In the genomic region with DNA sequence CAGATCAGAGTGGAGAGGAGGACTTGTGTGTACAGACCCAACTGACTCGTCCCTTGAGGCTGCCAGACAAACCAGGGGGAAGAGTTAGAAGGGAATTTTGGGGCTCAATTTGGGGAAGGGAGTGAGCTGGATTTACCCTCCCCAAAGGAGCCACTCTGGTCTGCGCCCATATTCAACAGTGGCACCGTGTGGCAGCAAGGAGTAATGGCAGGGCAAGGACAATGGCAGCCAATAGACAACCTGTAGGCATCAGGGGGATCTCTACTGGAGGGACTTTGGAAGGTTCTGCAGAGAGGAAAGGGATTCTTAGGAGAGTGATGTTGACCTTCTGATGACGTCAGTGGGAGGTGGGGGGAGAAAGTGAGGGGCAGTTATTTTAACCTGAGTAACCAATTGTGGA, we compare ENCODE assay signal across 10 mouse cellular contexts.
DNase-seq lines count a peak whose midpoint lies in the region; ATAC-seq and TF ChIP-seq lines count a peak whose summit lies in the region.
"Had no signal": no experiment of that assay in that cellular context is flagged by ENCODE, and none has a peak within 500 bp of the region (broad histone marks: within the 10 kb centered on the region; RNA-seq: fewer than 3 reads in every experiment).

No protein-coding gene starts in this region.

- no peak overlapping the region for H3K9ac ChIP-seq in heart, postnatal 0 days (replicated peaks; ENCODE audit: low read depth, low read length)
- H3K9ac ChIP-seq: limb, embryonic 13.5 days; neural tube, embryonic 12.5 days had no signal

- no peak overlapping the region for H3K4me3 ChIP-seq in heart, postnatal 0 days (ENCODE audit: low read depth, low read length)
- H3K4me3 ChIP-seq in hindbrain, embryonic 10.5 days, result no peak overlapping the region
- H3K4me3 ChIP-seq: limb, embryonic 13.5 days; neural tube, embryonic 12.5 days had no signal

- peak; percentile 21 for DNase-seq in heart, postnatal 0 days (ENCODE audit: low spot score)
- DNase-seq in heart, adult 9 months (ENCODE audit: low spot score in 2 of 2), result no peak
- DNase-seq in right cerebral cortex, adult 18-20 months, result peak; percentile 6
- no peak for DNase-seq in right cerebral cortex, postnatal 36 days (ENCODE audit: low spot score in 2 of 2)
- DNase-seq in retina, postnatal 1 day, result peak; percentile 43
- DNase-seq in hindbrain, embryonic 10.5 days (ENCODE audit: low spot score), result no peak

- peak; percentile 82 for TF ChIP-seq CTCF in heart, postnatal 0 days (IDR thresholded peaks at IDR 0.05; ENCODE audit: low read depth)

- ATAC-seq in heart, postnatal 0 days (ENCODE audit: insufficient read depth, low read depth), result 0 out of 2 replicates have a peak, but pooled peaks have one; percentile 39
- ATAC-seq in common myeloid progenitor, adult 5-6 weeks (replicated peaks; ENCODE audit: low read depth, poor library complexity, severe bottlenecking), result 0 out of 2 replicates have a peak, but pooled peaks have one; percentile 36
- ATAC-seq in megakaryocyte progenitor cell, adult 5-6 weeks (replicated peaks; ENCODE audit: poor library complexity), result no peak

- H3K27ac ChIP-seq in heart, postnatal 0 days (ENCODE audit: low read depth), result no peak overlapping the region
- no peak overlapping the region for H3K27ac ChIP-seq in hindbrain, embryonic 10.5 days
- H3K27ac ChIP-seq: limb, embryonic 13.5 days; neural tube, embryonic 12.5 days had no signal

- H3K4me2 ChIP-seq in heart, postnatal 0 days (ENCODE audit: low read depth, low read length), result no peak overlapping the region
- H3K4me2 ChIP-seq: limb, embryonic 13.5 days; neural tube, embryonic 12.5 days had no signal

- WGBS in heart, postnatal 0 days, result 15% methylated on average over 4 of the region's 4 CpGs
- WGBS in hindbrain, embryonic 10.5 days, result 36% methylated on average over 4 of the region's 4 CpGs

- H3K27me3 ChIP-seq in heart, postnatal 0 days (ENCODE audit: control insufficient read depth, insufficient read depth, low read length), result no peaks in the 10 kb centered on the region
- H3K27me3 ChIP-seq in hindbrain, embryonic 10.5 days (ENCODE audit: insufficient read depth, poor library complexity, severe bottlenecking), result peaks cover 33% of the 10 kb centered on the region
- H3K27me3 ChIP-seq: limb, embryonic 13.5 days; neural tube, embryonic 12.5 days had no signal

- no peaks in the 10 kb centered on the region for H3K36me3 ChIP-seq in heart, postnatal 0 days (replicated peaks; ENCODE audit: control insufficient read depth, insufficient read depth, low read length)
- H3K36me3 ChIP-seq in hindbrain, embryonic 10.5 days, result no peaks in the 10 kb centered on the region
- H3K36me3 ChIP-seq: limb, embryonic 13.5 days; neural tube, embryonic 12.5 days had no signal

- TF ChIP-seq EP300 in heart, postnatal 0 days (IDR thresholded peaks at IDR 0.05; ENCODE audit: low read depth), result no peak

- H3K4me1 ChIP-seq in heart, postnatal 0 days (ENCODE audit: control insufficient read depth, insufficient read depth), result no peaks in the 10 kb centered on the region
- H3K4me1 ChIP-seq in hindbrain, embryonic 10.5 days (replicated peaks), result 0 out of 2 replicates have a peak, but pooled peaks cover 3% of the 10 kb centered on the region
- H3K4me1 ChIP-seq: neural tube, embryonic 12.5 days had no signal

- H3K9me3 ChIP-seq in heart, postnatal 0 days (replicated peaks; ENCODE audit: control insufficient read depth, low read length), result no peaks in the 10 kb centered on the region
- no peaks in the 10 kb centered on the region for H3K9me3 ChIP-seq in hindbrain, embryonic 10.5 days
- H3K9me3 ChIP-seq: limb, embryonic 13.5 days; neural tube, embryonic 12.5 days had no signal

Comparison
In these comparisons a context has a peak if more than half of its experiments do, and no peak if none do; other contexts are left out.
1. DNase-seq: peak in heart, postnatal 0 days (single experiment), right cerebral cortex, adult 18-20 months (single experiment) and retina, postnatal 1 day (single experiment); none in heart, adult 9 months (0 of 2), right cerebral cortex, postnatal 36 days (0 of 2) and hindbrain, embryonic 10.5 days (single experiment).